Mouse (Mus musculus) heart, postnatal 0 days (tissue): ENCODE measurements around the gene Il18r1.

Source experiments
- CTCF ChIP-seq: IDR thresholded peaks from 2 replicates; pipeline ENCODE4 v1.5.1; 2016; ENCODE audit warnings: antibody characterized with exemption, control low read depth, low read depth
- EP300 ChIP-seq: IDR thresholded peaks from 2 replicates; pipeline ENCODE4 v1.6.1; 2016; ENCODE audit warnings: antibody characterized with exemption, low read depth

DNA sequence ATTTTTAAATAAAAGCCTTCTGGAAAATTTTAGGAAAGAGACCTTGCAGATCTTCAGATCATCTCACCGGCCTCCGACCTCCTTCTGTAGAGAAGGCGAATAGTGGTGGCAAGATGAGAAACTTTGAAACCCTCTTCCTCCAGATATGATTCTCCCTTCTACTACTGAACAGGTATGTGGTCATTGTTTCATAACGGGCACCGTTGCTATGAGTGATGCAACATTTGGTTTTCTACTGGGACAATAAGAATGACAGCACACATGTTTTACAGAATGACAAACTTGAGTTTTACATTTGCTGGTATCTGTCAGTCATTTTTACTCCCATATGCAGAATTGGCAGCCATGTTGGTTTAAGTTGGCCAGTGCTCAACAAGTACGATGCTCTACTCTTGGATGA is 51.0 kb downstream of the Il18r1 start:
- TF ChIP-seq CTCF: no peak
- TF ChIP-seq EP300: no peak
